Mouse (Mus musculus) megakaryocyte, embryonic 14.5 days (primary cell): ENCODE results near the gene Rsph9. TPM values are rescaled to one million over a fixed set of nuclear protein-coding genes. Genes with fewer than 3 reads are reported as not detected.

Experiments
- H3K27me3 ChIP-seq: replicated peaks from 2 replicates; pipeline ENCODE3; 2012; ENCODE audit warnings: inconsistent platforms
- H3K36me3 ChIP-seq: replicated peaks from 2 replicates; pipeline ENCODE3; 2012; ENCODE audit warnings: low read length, inconsistent platforms, mixed read lengths
- H3K4me1 ChIP-seq: 2 replicates; pipeline ENCODE4 v1.6.1; 2012; ENCODE audit warnings: inconsistent platforms
- H3K4me3 ChIP-seq: replicated peaks from 2 replicates; pipeline ENCODE3; 2012; ENCODE audit warnings: moderate library complexity, mild to moderate bottlenecking, inconsistent platforms
- H3K9me3 ChIP-seq: 2 replicates; pipeline ENCODE4 v1.6.1; 2012; ENCODE audit warnings: inconsistent platforms
- FLI1 ChIP-seq: IDR thresholded peaks from 2 replicates; pipeline ENCODE4 v1.6.1; 2012; ENCODE audit warnings: low read length, inconsistent platforms, mixed read lengths
- GATA1 ChIP-seq: IDR thresholded peaks from 3 replicates; pipeline ENCODE4 v1.6.1; 2012; ENCODE audit warnings: mixed read lengths, low read length, inconsistent platforms, borderline replicate concordance
- polyA plus RNA-seq: library from polyadenylated mRNA; stranded (reverse); fragments of >175 nt; gene quantifications from 2 replicates; pipeline ENCODE4 v1.2.3, GENCODE M21; 2012; ENCODE audit warnings: low replicate concordance; ENCODE audit not compliant: insufficient read depth

Rsph9 gene
- polyA plus RNA-seq, 1 experiment, result not detected

DNA sequence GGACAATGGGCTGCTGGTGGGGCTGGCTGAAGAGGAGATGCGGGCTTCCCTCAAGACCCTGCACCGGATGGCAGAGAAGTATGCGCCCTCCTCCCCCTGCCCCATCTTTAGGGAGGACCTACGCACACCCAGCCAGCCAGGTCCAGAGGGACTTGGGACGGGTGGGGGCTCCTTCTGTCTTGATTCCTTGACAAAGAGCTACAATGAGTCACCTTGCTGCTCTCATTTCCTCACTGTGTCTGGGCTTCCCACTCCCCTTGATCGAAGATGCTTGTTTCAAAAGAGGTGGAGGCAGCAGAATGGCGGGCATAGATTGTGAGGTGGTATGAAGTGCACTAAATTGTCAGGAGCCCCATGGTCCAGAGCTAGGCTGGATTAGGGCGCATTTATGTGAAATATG is 20.3 kb upstream of the Rsph9 start:
- Histone ChIP-seq H3K27me3 (no peaks in the 10 kb centered on the region), H3K9me3 (no peaks in the 10 kb centered on the region), H3K4me1 (peaks cover 89% of the 10 kb centered on the region), H3K36me3 (peaks cover 71% of the 10 kb centered on the region), H3K4me3 (peak overlapping the region; percentile 18)
- TF ChIP-seq FLI1 (no peak), GATA1 (no peak)

DNA sequence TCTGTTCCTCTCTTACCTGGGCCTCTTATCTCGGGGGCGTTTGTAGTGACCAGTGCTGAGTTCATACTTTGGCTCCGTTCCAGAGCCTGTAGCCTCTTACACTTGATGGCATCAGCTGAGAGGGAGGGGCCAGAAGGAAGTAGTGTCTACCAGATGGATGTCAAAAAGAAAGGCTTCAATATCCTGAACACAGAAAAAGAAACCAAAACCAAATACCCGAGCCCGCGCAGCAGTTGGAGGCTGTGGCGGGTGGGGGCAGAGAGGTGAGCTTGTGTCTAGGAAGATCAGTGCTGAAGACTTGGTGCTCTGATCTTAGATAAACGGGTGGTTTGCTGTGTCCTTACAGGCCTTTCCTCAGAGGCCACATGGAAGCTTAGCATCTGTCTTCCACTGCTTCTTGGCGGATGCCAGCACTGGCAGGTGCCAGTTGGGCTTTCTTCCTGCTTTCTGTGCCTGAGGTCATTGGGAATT is 19.0 kb upstream of the Rsph9 start:
- no peaks in the 10 kb centered on the region for H3K9me3 ChIP-seq
- H3K27me3 ChIP-seq, result no peaks in the 10 kb centered on the region
- TF ChIP-seq FLI1, result no peak
- TF ChIP-seq GATA1, result no peak
- peaks cover 58% of the 10 kb centered on the region for H3K36me3 ChIP-seq
- peak overlapping the region; percentile 95 for H3K4me3 ChIP-seq
- H3K4me1 ChIP-seq, result peaks cover 88% of the 10 kb centered on the region

DNA sequence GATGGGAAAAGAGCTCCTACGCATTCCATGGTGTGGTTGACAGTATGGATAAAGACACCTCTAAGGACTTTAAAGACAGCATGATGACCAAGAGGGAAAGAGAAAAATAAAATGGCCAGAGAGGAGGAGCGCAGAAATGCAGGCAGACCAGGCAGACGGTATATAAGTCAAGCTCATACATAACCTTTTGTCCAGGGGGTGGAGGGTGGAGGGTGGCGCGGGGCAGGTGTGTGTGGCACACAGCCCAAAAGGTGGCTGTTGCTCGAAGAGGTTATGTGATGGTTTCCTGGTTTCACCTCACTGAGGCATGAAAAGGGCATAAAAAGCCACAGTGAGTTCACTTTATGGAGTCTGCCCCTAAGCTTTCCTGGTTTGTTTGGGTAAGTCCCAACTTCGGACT is 18.5 kb upstream of the Rsph9 start:
- Histone ChIP-seq H3K4me3 (peak overlapping the region; percentile 95), H3K9me3 (no peaks in the 10 kb centered on the region), H3K4me1 (peaks cover 84% of the 10 kb centered on the region), H3K36me3 (peaks cover 54% of the 10 kb centered on the region), H3K27me3 (no peaks in the 10 kb centered on the region)
- TF ChIP-seq GATA1, result no peak
- TF ChIP-seq FLI1, result no peak

DNA sequence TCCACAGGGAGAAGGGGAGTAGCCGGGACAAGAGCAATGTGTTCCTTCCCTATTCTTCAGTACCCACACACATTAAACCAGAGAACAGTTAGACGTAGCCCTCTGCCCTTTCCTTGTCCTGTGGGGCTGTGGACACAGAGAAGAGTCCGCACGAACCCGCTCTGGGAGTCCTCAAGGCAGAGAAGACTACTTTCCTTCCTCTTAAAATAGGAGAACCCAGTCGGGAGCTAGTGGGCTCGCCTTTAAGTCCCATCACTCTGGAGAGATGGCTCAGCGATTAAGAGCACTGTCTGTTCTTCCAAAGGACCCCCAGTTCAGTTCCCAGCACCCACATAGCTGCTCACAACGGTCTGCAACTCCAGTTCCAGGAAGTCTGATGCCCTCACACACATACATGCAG is 17.7 kb upstream of the Rsph9 start:
- Histone ChIP-seq H3K4me3 (peak overlapping the region; percentile 95), H3K9me3 (no peaks in the 10 kb centered on the region), H3K4me1 (peaks cover 84% of the 10 kb centered on the region), H3K36me3 (peaks cover 50% of the 10 kb centered on the region), H3K27me3 (no peaks in the 10 kb centered on the region)
- TF ChIP-seq FLI1 (no peak), GATA1 (no peak)

DNA sequence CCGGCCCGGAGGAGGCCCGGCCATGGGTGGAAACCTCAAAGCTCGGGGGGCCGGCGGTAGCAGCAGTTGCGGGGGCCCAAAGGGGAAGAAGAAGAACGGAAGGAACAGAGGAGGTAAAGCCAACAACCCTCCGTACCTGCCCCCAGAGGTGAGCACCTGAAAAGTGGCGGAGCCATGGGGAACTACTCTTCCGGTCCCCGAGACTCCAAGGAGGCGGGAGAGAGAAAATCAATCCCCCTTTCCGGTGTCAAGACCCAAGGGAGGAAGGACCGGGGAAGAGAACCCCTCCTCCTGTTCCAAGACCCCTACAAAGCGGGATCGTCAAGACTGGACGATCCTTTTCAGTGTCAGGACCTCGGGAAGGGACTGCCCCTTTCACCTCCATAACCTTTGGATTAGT is 17.2 kb upstream of the Rsph9 start:
- H3K4me1 ChIP-seq, result peaks cover 84% of the 10 kb centered on the region
- TF ChIP-seq GATA1 (no peak), FLI1 (no peak)
- H3K27me3 ChIP-seq, result no peaks in the 10 kb centered on the region
- peaks cover 44% of the 10 kb centered on the region for H3K36me3 ChIP-seq
- no peaks in the 10 kb centered on the region for H3K9me3 ChIP-seq
- H3K4me3 ChIP-seq, result peak overlapping the region; percentile 95

DNA sequence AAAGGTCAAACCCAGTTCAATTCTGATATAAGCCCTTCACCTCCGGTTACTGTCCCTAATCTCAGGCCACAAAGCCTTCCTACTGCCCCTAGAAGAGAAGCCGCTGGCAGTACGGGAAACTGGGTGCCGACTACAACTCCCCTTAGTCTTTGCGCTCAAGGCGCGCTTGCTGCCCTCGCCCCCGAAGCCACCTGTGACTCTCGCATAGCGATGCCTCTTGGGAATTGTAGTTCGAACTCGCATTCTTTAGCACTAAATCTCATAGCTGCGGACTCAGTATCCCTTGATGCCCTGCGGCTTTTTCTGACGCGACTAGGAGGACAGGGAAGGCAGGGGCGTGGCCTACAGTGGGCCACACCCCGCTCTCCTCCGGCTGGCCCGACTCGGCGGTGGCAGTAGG is 16.7 kb upstream of the Rsph9 start, which contains the start of gene Gtpbp2:
Gene Gtpbp2, plus strand, starts transcription at position 347 of the 400 bp plus-strand sequence.
- H3K36me3 ChIP-seq, result peaks cover 39% of the 10 kb centered on the region
- peaks cover 82% of the 10 kb centered on the region for H3K4me1 ChIP-seq
- H3K27me3 ChIP-seq, result no peaks in the 10 kb centered on the region
- H3K4me3 ChIP-seq, result peak within 1 kb of the TSS; percentile 95
- no peaks in the 10 kb centered on the region for H3K9me3 ChIP-seq
- TF ChIP-seq FLI1 (no peak), GATA1 (no peak)

DNA sequence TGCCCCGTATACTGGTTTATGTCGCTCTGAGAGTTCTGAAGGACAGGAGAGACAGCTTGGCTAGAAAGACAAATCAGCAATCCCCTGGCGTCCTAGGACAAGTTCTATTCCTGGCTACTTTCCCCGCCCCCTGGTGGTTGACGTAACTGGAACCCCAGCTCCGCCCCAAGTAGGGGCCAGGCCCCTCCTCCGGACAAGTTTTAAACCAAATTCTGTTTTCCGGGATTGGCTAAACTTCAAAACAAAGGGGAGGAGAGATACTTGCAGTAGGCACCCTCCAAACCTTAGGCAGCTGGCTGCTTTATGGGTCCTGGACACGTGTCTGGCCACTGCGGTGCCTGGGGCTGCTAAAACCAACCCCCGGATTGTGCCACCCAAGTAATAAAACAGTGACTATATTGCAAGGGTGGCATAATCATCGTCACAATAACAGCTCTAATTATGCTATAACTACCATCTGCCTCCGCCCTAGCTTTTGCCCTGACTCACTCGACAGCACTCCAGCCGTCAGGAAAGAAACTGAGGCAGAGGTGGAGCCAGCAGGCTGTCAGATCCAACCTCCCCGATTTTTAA is 16.2 kb upstream of the Rsph9 start:
- TF ChIP-seq FLI1 (no peak), GATA1 (no peak)
- Histone ChIP-seq H3K9me3 (no peaks in the 10 kb centered on the region), H3K4me1 (peaks cover 77% of the 10 kb centered on the region)

DNA sequence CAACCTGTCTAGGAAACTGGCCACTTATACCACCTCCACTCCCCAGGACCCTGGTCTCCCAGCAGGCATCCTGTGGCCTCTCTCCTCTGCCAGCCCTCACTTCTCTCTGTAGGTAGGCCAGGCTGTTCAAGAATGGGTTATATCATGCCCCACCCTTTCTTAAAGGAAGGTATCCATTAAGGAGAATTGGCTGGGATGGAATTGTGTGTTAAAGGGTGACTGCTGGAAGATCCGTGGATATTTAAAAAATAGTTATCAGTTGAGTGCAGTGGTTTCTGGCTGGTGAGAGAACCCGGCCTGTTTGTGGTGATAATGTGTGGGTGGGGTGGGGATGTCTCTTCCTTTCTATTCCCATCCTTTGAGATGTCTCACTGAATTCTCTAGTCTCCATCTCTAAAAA is 15.2 kb upstream of the Rsph9 start:
- no peaks in the 10 kb centered on the region for H3K27me3 ChIP-seq
- TF ChIP-seq FLI1, result no peak
- H3K9me3 ChIP-seq, result no peaks in the 10 kb centered on the region
- H3K4me1 ChIP-seq, result peaks cover 69% of the 10 kb centered on the region
- peaks cover 25% of the 10 kb centered on the region for H3K36me3 ChIP-seq
- H3K4me3 ChIP-seq, result peak overlapping the region; percentile 95

More for the DNA sequence above, 16.2 kb upstream of the Rsph9 start:
- Histone ChIP-seq H3K36me3 (peaks cover 34% of the 10 kb centered on the region), H3K27me3 (no peaks in the 10 kb centered on the region), H3K4me3 (peak overlapping the region; percentile 95)

DNA sequence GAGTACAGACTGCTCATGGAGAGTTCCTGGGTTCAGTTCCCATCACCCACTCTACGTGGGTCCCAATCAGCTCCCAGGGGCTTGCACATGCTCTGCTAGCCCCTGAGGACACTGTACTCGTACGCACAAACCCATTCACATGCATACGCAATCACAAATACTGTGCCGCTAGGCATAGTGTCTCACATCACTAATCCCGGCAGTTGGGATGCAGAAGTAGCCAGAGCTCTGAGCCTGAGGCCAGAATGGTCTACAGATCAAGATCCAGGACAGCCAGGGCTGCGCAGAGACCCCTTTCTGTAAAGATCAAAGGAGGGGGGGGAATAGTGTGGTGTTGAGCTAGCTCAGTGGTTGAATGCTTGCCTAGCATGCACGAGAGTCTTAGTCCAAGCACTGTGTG is 13.1 kb upstream of the Rsph9 start:
- TF ChIP-seq GATA1 (no peak), FLI1 (no peak)
- peaks cover 57% of the 10 kb centered on the region for H3K4me1 ChIP-seq
- peak overlapping the region; percentile 12 for H3K4me3 ChIP-seq
- peaks cover 10% of the 10 kb centered on the region for H3K36me3 ChIP-seq
- H3K27me3 ChIP-seq, result no peaks in the 10 kb centered on the region
- H3K9me3 ChIP-seq, result no peaks in the 10 kb centered on the region

DNA sequence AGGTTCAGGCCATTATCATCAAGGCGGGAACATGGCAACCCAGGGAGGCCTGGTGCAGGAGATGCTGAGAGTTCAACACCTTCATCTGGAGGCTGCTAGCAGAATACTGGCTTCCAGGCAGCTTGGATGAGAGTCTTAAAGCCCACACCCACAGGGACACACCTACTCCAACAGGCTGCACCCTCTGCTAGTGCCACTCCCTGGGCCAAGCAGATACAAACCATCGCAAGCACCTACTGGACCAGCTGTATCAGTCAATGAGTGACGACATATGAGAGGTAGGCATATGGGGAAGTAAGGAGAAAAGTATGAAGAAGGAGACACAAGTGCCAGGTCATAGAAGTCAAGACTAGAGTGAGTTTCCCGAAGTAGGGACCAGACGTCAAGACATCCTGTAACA is 12.7 kb upstream of the Rsph9 start:
- TF ChIP-seq FLI1, result no peak
- no peak for TF ChIP-seq GATA1
- no peaks in the 10 kb centered on the region for H3K27me3 ChIP-seq
- peaks cover 55% of the 10 kb centered on the region for H3K4me1 ChIP-seq
- no peaks in the 10 kb centered on the region for H3K9me3 ChIP-seq
- peaks cover 11% of the 10 kb centered on the region for H3K36me3 ChIP-seq
- H3K4me3 ChIP-seq, result no peak overlapping the region
